Mouse (Mus musculus): ENCODE data around the gene Utp20.
"Not testable (repeated sequence)": the region's sequence is repeated elsewhere in the genome, so short reads cannot be mapped to it uniquely, and the experiment has no call there.

Utp20 gene

GRCm38 (mm10) chr10:88784513-88784931, 42.1 kb downstream of the Utp20 start:
- DNase-seq (ENCODE audit: low read depth, low spot score), result no peak

- no peak for DNase-seq (ENCODE audit: low read depth, low spot score)
These were observed 42.7 kb downstream of the Utp20 start for GRCm38 (mm10) chr10:88783941-88784340.

- DNase-seq (ENCODE audit: low read depth, low spot score), result not testable (repeated sequence)
These were observed 43.5 kb downstream of the Utp20 start for GRCm38 (mm10) chr10:88783135-88783534.

GRCm38 (mm10) chr10:88780716-88781115, 45.9 kb downstream of the Utp20 start:
- no peak for DNase-seq (ENCODE audit: low read depth, low spot score)

- DNase-seq (ENCODE audit: low read depth, low spot score), result no peak
These were observed 50.4 kb downstream of the Utp20 start for GRCm38 (mm10) chr10:88776206-88776605.

- DNase-seq (ENCODE audit: low read depth, low spot score), result not testable (repeated sequence)
These were observed 53.6 kb downstream of the Utp20 start for GRCm38 (mm10) chr10:88772965-88773364.

- DNase-seq (ENCODE audit: low read depth, low spot score), result no peak
These were observed 56.9 kb downstream of the Utp20 start for GRCm38 (mm10) chr10:88769676-88770075.

- no peak for DNase-seq (ENCODE audit: low read depth, low spot score)
These were observed 57.6 kb downstream of the Utp20 start for GRCm38 (mm10) chr10:88768961-88769360.

GRCm38 (mm10) chr10:88765431-88766142, 61.0 kb downstream of the Utp20 start:
- no peak for DNase-seq (ENCODE audit: low read depth, low spot score)

- no peak for DNase-seq (ENCODE audit: low read depth, low spot score)
These were observed 64.9 kb downstream of the Utp20 start for GRCm38 (mm10) chr10:88761524-88762212.

GRCm38 (mm10) chr10:88741426-88741825, 85.2 kb downstream of the Utp20 start:
- DNase-seq (ENCODE audit: low read depth, low spot score), result no peak

- no peak for DNase-seq (ENCODE audit: low read depth, low spot score)
These were observed 85.8 kb downstream of the Utp20 start for GRCm38 (mm10) chr10:88740781-88741180.

GRCm38 (mm10) chr10:88739818-88740217, 86.8 kb downstream of the Utp20 start:
- DNase-seq (ENCODE audit: low read depth, low spot score), result no peak

GRCm38 (mm10) chr10:88739074-88739473, 87.5 kb downstream of the Utp20 start:
- DNase-seq (ENCODE audit: low read depth, low spot score), result not testable (repeated sequence)

- DNase-seq (ENCODE audit: low read depth, low spot score), result no peak
These were observed 94.3 kb downstream of the Utp20 start for GRCm38 (mm10) chr10:88732309-88732622.

GRCm38 (mm10) chr10:88731496-88732308, 94.9 kb downstream of the Utp20 start:
- DNase-seq (ENCODE audit: low read depth, low spot score), result no peak

GRCm38 (mm10) chr10:88730571-88731495, 95.8 kb downstream of the Utp20 start, which contains the start of gene Arl1:
Arl1 (plus strand) TSS chr10:88730858.
- peak; percentile 81 for DNase-seq (ENCODE audit: low read depth, low spot score)

- DNase-seq (ENCODE audit: low read depth, low spot score), result no peak
These were observed 98.4 kb downstream of the Utp20 start for GRCm38 (mm10) chr10:88728166-88728565.

GRCm38 (mm10) chr10:88727128-88727527, 99.5 kb downstream of the Utp20 start:
- no peak for DNase-seq (ENCODE audit: low read depth, low spot score)

- DNase-seq (ENCODE audit: low read depth, low spot score), result no peak
These were observed 101.3 kb downstream of the Utp20 start for GRCm38 (mm10) chr10:88725343-88725742.

- DNase-seq (ENCODE audit: low read depth, low spot score), result no peak
These were observed 107.0 kb downstream of the Utp20 start for GRCm38 (mm10) chr10:88719618-88720017.

Data from brain, embryonic 18.5 days (tissue).